Mouse (Mus musculus): Measurements from ENCODE around the gene Polr1c.

The Polr1c gene

GRCm38 (mm10) chr17:46265918-46266618 is 18.2 kb upstream of the Polr1c start:
- no peak for DNase-seq (ENCODE audit: extremely low read depth, low read depth)

GRCm38 (mm10) chr17:46265502-46265901 is 17.6 kb upstream of the Polr1c start:
- DNase-seq (ENCODE audit: extremely low read depth, low read depth) = no peak

GRCm38 (mm10) chr17:46262201-46262694 is 14.4 kb upstream of the Polr1c start:
- DNase-seq (ENCODE audit: extremely low read depth, low read depth) = no peak

GRCm38 (mm10) chr17:46259675-46260074 is 11.8 kb upstream of the Polr1c start:
- no peak for DNase-seq (ENCODE audit: extremely low read depth, low read depth)

GRCm38 (mm10) chr17:46258279-46259053 is 10.6 kb upstream of the Polr1c start:
- no peak for DNase-seq (ENCODE audit: extremely low read depth, low read depth)

GRCm38 (mm10) chr17:46255147-46255546 is 7.3 kb upstream of the Polr1c start:
- no peak for DNase-seq (ENCODE audit: extremely low read depth, low read depth)

GRCm38 (mm10) chr17:46254106-46254505 is 6.3 kb upstream of the Polr1c start:
- no peak for DNase-seq (ENCODE audit: extremely low read depth, low read depth)

GRCm38 (mm10) chr17:46253452-46254084 is 5.7 kb upstream of the Polr1c start, which contains the start of gene Lrrc73:
Lrrc73 (plus strand) TSS chr17:46253531.
- DNase-seq (ENCODE audit: extremely low read depth, low read depth) = peak; percentile 54

- peak; percentile 53 for DNase-seq (ENCODE audit: extremely low read depth, low read depth)
Measured at GRCm38 (mm10) chr17:46252571-46253451, 5.0 kb upstream of the Polr1c start.

GRCm38 (mm10) chr17:46251174-46251573 is 3.3 kb upstream of the Polr1c start:
- DNase-seq (ENCODE audit: extremely low read depth, low read depth) = no peak

GRCm38 (mm10) chr17:46248189-46248522 is 302 bp upstream of the Polr1c start:
- DNase-seq (ENCODE audit: extremely low read depth, low read depth) = no peak

GRCm38 (mm10) chr17:46244579-46244978 is 3.3 kb downstream of the Polr1c start:
- no peak for DNase-seq (ENCODE audit: extremely low read depth, low read depth)

- no peak for DNase-seq (ENCODE audit: extremely low read depth, low read depth)
Measured at GRCm38 (mm10) chr17:46243624-46244023, 4.2 kb downstream of the Polr1c start.

GRCm38 (mm10) chr17:46242993-46243392 is 4.9 kb downstream of the Polr1c start:
- DNase-seq (ENCODE audit: extremely low read depth, low read depth) = no peak

GRCm38 (mm10) chr17:46242274-46242673 is 5.6 kb downstream of the Polr1c start:
- no peak for DNase-seq (ENCODE audit: extremely low read depth, low read depth)

GRCm38 (mm10) chr17:46241471-46241870 is 6.4 kb downstream of the Polr1c start:
- no peak for DNase-seq (ENCODE audit: extremely low read depth, low read depth)

GRCm38 (mm10) chr17:46239516-46240114 is 8.2 kb downstream of the Polr1c start:
- DNase-seq (ENCODE audit: extremely low read depth, low read depth) = no peak

- no peak for DNase-seq (ENCODE audit: extremely low read depth, low read depth)
Measured at GRCm38 (mm10) chr17:46237480-46237879, 10.4 kb downstream of the Polr1c start.

GRCm38 (mm10) chr17:46237079-46237478 is 10.8 kb downstream of the Polr1c start:
- no peak for DNase-seq (ENCODE audit: extremely low read depth, low read depth)

GRCm38 (mm10) chr17:46236067-46236466 is 11.8 kb downstream of the Polr1c start:
- no peak for DNase-seq (ENCODE audit: extremely low read depth, low read depth)

GRCm38 (mm10) chr17:46227576-46227975 is 20.3 kb downstream of the Polr1c start:
- no peak for DNase-seq (ENCODE audit: extremely low read depth, low read depth)
